Mouse (Mus musculus) G1E (cell line): ENCODE data around the gene Gimap7.

Source experiments
- CTCF ChIP-seq: IDR thresholded peaks from 2 replicates; pipeline ENCODE4 v1.5.1; 2012; ENCODE audit warnings: low read depth, low read length, inconsistent platforms, mixed read lengths
- GATA1 ChIP-seq: IDR thresholded peaks from 2 replicates; pipeline ENCODE4 v1.6.1; 2012; ENCODE audit warnings: borderline replicate concordance, low read length, inconsistent platforms, mixed read lengths
- POLR2AphosphoS5 ChIP-seq: IDR thresholded peaks from 2 replicates; pipeline ENCODE4 v1.6.1; 2012; ENCODE audit warnings: low read depth, low read length, inconsistent platforms; ENCODE audit not compliant: insufficient replicate concordance

- no peak for TF ChIP-seq CTCF
- no peak for TF ChIP-seq POLR2AphosphoS5
- TF ChIP-seq GATA1, result no peak
Measured at GRCm38 (mm10) chr6:48702601-48703000, 15.8 kb upstream of the Gimap7 start.
